Mouse (Mus musculus): ENCODE measurements around the gene Dio3. TPM values are rescaled to one million over a fixed set of nuclear protein-coding genes. Genes with fewer than 3 reads are reported as not detected.

The Dio3 gene
- polyA plus RNA-seq (2015; fragmentation: Nextera tagmentation; extraction: Ambion mirVana) = 0.14 and 0.21 TPM in 2 replicates

GRCm38 (mm10) chr12:110278853-110279252 is at the start of gene Dio3:
Gene Dio3 (plus strand): TSS chr12:110279068.

Small RNA genes within 50 kb of the gene (microRNA-seq; reads per million reads assigned to microRNA genes)
- 6.3 to 48.6 reads per million in 2 experiments for gene Mir1247

Other genes with a start within 250 kb of the Dio3 start
- 80.9 and 82.2 TPM in 2 replicates for gene Ppp2r5c, start 168.1 kb downstream of the Dio3 start, polyA plus RNA-seq (2015; fragmentation: Nextera tagmentation; extraction: Ambion mirVana)